Mouse (Mus musculus): ENCODE results near the gene Dhcr7.

Dhcr7 gene

GRCm38 (mm10) chr7:143822375-143823265, at the start of gene Dhcr7, which contains the start of gene Nadsyn1:
Gene Dhcr7, plus strand, starts transcription at chr7:143823145.
Gene Nadsyn1, minus strand, starts transcription at chr7:143822849.
- DNase-seq = peak; percentile 99 to 100

- DNase-seq = no peak
Measured at GRCm38 (mm10) chr7:143776137-143776536, 46.8 kb upstream of the Dhcr7 start.

- DNase-seq = no peak
Measured at GRCm38 (mm10) chr7:143777375-143777774, 45.6 kb upstream of the Dhcr7 start.

- peak in 1 of 2 experiments; percentile 30 for DNase-seq
Measured at GRCm38 (mm10) chr7:143783378-143783995, 39.5 kb upstream of the Dhcr7 start.

- DNase-seq = peak; percentile 84 to 90
Measured at GRCm38 (mm10) chr7:143783996-143784829, 38.7 kb upstream of the Dhcr7 start, which contains the start of gene Mrgpre. Gene Mrgpre, minus strand, starts transcription at chr7:143784500.

GRCm38 (mm10) chr7:143792336-143792985, 30.5 kb upstream of the Dhcr7 start:
- DNase-seq = no peak

GRCm38 (mm10) chr7:143793121-143793520, 29.8 kb upstream of the Dhcr7 start:
- peak; percentile 53 to 62 for DNase-seq

- no peak for DNase-seq
Measured at GRCm38 (mm10) chr7:143798783-143799182, 24.2 kb upstream of the Dhcr7 start.

GRCm38 (mm10) chr7:143800770-143801169, 22.2 kb upstream of the Dhcr7 start:
- no peak for DNase-seq

GRCm38 (mm10) chr7:143801195-143802065, 21.5 kb upstream of the Dhcr7 start:
- no peak for DNase-seq

GRCm38 (mm10) chr7:143805199-143805624, 17.7 kb upstream of the Dhcr7 start:
- peak in 1 of 2 experiments; percentile 23 for DNase-seq

- DNase-seq = peak in 1 of 2 experiments; percentile 39
Measured at GRCm38 (mm10) chr7:143808909-143809308, 14.0 kb upstream of the Dhcr7 start.

- no peak for DNase-seq
Measured at GRCm38 (mm10) chr7:143819201-143819600, 3.7 kb upstream of the Dhcr7 start.

- no peak for DNase-seq
Measured at GRCm38 (mm10) chr7:143821241-143821640, 1.7 kb upstream of the Dhcr7 start.

GRCm38 (mm10) chr7:143823266-143823605, 291 bp downstream of the Dhcr7 start:
- no peak for DNase-seq

- DNase-seq = no peak
Measured at GRCm38 (mm10) chr7:143826985-143827384, 4.0 kb downstream of the Dhcr7 start.

GRCm38 (mm10) chr7:143829504-143830331, 6.8 kb downstream of the Dhcr7 start:
- peak; percentile 96 to 97 for DNase-seq

- DNase-seq = no peak
Measured at GRCm38 (mm10) chr7:143830399-143830798, 7.5 kb downstream of the Dhcr7 start.

GRCm38 (mm10) chr7:143832196-143832595, 9.3 kb downstream of the Dhcr7 start:
- peak in 1 of 2 experiments; percentile 43 for DNase-seq

GRCm38 (mm10) chr7:143832611-143833010, 9.7 kb downstream of the Dhcr7 start:
- DNase-seq = no peak
